Mouse (Mus musculus) lung, adult 2 months (tissue): Measurements from ENCODE around the gene Mef2d. TPM values are rescaled to one million over a fixed set of nuclear protein-coding genes. Genes with fewer than 3 reads are reported as not detected.

Experiments used
- DNase-seq: peaks from one replicate; pipeline ENCODE4 v3.0.0; 2022
- H3K4me1 ChIP-seq: fragments of 200-500 bp; 2 replicates; pipeline ENCODE4 v1.6.1; 2011; ENCODE audit warnings: low read length; ENCODE audit not compliant: control insufficient read depth, insufficient read depth
- H3K4me3 ChIP-seq: fragments of 200-500 bp; replicated peaks from 2 replicates; pipeline ENCODE3; 2011; ENCODE audit warnings: low read depth, mild to moderate bottlenecking, control low read depth, low read length; ENCODE audit errors: extremely low read depth
- CTCF ChIP-seq: fragments of 200-500 bp; IDR thresholded peaks from 2 replicates; pipeline ENCODE4 v1.5.1; 2011; ENCODE audit warnings: mild to moderate bottlenecking, low read length, control low read depth; ENCODE audit not compliant: insufficient read depth
- POLR2A ChIP-seq: fragments of 200-500 bp; IDR thresholded peaks from 2 replicates; pipeline ENCODE4 v1.6.1; 2011; ENCODE audit warnings: low read depth, mild to moderate bottlenecking, control low read depth, low read length, borderline replicate concordance; ENCODE audit errors: extremely low read depth
- WGBS: fragments of 180-500 bp; shearing (Covaris S2); methylation state at CpG from one replicate; pipeline ENCODE4 v1.1.7; 2018; 5-methylcytosine and 5-hydroxymethylcytosine counted together
- polyA plus RNA-seq: library from polyadenylated mRNA; depleted of rRNA; stranded (reverse); fragments of >200 nt; gene quantifications from 2 replicates; pipeline ENCODE4 v1.2.3, GENCODE M21; 2012

Mef2d gene
- polyA plus RNA-seq, 1 experiment = 87.0 TPM

DNA sequence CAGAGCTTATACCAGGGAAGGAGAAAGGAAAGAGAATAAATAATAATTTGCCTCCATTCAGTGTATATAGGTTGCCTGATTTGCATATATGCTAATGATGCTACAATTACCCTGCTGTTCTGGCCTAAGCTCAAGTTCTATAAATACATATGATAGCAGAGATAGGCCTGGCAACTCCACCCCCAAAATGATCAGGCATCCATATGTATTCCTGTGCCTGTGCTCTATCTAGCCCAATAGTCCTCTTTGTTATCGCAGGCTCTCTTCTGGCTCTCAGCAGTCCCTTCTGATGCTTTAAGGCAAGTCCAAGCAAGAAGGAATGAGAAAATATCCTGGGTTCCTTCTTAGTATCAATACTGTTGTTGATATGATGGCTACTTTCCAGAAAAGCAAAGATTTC is 62.6 kb downstream of the Mef2d start:
- H3K4me3 ChIP-seq = no peak overlapping the region
- TF ChIP-seq POLR2A (no peak), CTCF (no peak)
- WGBS = 35% methylated on average over 1 of the region's 1 CpGs
- peaks cover 6% of the 10 kb centered on the region for H3K4me1 ChIP-seq
- no peak for DNase-seq

DNA sequence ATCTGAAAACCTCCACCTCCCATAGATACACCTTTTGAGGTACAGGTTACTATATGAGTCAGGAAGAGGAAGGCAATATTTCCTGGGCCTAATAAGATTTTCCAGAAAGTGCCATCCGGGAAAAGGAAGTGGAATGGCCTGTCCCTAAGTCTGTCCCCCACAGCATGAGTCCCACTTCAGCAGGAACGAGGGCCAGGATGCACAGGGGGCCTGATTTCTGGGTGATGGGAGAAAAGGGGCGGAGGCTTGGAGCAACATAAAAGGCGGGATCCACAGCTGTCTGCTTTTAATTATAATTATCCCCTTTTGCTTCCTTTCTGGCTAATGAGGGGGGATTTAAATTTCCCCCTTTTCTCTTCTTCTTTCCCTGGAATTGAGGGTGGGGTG is 63.0 kb downstream of the Mef2d start:
- H3K4me3 ChIP-seq = no peak overlapping the region
- WGBS = 15% methylated on average over 4 of the region's 4 CpGs
- peaks cover 5% of the 10 kb centered on the region for H3K4me1 ChIP-seq
- no peak for DNase-seq
- TF ChIP-seq POLR2A (no peak), CTCF (no peak)

DNA sequence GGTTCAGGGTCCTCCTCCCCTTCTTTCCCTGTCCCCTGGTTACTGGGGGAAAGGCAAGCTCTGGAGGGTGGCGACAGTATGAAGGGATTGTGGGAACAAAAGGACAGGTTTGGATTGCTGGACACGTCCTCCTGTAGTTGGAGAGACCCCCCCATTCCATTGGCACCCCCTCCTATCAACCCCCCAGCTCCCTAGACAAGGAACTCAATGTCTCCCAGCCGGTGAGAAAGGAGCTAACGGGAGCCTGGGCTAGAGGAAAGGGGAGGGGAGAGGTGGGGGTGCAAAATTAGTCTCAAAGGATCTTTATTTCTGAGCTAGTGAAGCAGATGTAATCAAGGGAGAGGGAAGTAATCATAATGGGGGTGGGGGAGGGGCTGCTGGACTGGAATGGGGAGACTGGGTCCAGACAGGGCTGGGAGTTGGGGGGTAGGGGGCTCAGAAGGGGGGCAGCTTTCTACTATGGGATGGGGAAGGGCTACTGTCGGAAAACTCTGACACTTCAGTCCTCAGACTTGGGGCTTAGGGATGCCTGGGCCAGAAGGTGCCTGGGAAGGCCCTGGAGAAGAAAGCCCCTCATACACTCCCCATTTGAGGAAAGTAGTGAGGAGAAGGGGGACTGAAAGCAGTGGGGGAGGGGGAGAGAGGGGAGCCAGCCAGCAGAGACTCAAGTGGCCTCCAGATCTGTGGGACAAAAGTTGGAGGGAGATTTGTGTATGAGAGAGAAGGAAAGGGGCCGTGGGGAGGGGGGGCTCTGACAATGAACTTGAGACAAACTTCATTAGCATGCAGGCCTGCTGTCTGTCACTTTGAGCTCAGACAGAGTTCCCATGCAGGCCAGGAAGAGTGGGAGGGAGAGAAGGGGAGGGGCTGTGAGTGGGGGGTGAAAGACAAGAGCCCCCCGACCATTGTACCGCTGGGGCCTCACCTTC is 63.7 kb downstream of the Mef2d start:
- 7% methylated on average over 8 of the region's 8 CpGs for WGBS
- TF ChIP-seq POLR2A (no peak), CTCF (no peak)
- no peak overlapping the region for H3K4me3 ChIP-seq
- H3K4me1 ChIP-seq = no peaks in the 10 kb centered on the region
- DNase-seq = no peak

DNA sequence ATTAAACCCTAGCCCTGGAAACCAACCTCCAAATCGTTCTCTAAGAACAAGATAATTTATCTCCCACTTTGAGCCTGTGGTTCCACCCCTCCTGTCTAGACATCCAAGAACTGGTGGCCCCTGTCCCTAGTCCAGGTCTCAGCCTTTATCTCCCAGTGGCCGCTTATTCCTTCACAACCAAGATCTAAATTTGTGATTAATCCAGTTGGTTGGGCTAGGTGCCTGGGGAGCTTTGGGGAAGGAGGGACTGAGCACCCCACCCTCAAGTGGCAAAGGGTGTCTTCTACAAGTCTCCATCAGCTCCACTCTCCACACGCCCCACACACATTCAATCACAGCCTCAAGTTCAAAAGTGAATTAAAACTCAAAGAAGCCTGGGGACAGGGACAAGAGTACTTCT is 64.3 kb downstream of the Mef2d start:
- TF ChIP-seq POLR2A (no peak), CTCF (no peak)
- WGBS = 10% methylated on average over 3 of the region's 3 CpGs
- no peak overlapping the region for H3K4me3 ChIP-seq
- H3K4me1 ChIP-seq = no peaks in the 10 kb centered on the region
- DNase-seq = no peak

DNA sequence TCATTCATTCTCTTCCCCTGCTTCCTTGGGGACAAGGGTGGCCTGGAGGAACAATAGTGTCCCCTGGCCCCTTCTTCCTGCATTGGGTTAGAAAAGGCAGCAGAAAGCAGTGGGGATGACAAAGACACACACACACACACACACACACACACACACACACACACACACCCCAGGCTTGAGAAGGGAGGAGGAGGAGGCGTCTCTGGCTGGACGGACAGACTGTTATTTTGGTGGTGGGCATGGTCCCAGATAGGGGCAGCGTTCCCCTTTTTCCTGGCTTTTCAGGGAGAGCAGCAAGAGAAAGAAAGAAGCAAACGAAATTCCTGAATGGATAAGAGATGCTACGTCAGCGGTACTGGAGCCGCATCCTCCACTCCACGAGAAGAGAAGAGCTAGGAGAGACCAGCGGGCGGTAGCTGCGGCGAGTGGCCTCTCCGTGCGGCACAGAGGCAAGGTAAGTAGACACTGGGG is 64.8 kb downstream of the Mef2d start:
- DNase-seq = no peak
- 5% methylated on average over 14 of the region's 14 CpGs for whole genome bisulfite sequencing
- TF ChIP-seq POLR2A (no peak), CTCF (no peak)

DNA sequence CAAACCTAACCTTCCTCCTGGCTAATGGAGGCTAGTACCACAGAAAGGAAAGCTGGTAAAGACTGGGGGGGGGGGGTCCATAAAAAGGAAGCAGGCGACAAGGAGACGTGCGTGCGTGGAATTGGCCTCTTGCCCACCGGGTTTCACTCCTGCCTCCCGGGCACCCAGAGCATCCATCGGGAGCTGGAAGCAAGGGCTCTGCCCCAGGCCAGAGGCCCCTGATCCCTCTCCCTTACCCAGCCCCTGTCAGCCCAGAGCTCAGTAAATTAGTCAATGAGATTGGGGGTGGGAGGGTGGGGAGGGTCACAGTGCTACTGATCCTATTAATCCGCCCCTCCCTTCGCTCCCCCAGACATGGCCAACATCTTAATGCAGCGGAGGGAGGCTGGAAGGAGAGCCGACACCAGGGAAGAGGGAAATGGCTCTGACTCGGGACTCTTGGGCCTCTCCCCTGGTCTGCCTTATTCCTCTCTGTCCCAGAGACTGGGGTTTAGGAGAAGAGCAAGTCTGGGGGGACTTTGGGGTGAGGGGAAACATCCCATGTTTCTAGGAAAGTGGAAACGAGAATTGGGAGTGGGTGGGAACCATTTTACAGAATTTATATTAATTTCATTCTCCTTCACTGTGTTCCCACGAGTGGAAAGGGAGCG is 65.4 kb downstream of the Mef2d start:
- Histone ChIP-seq H3K4me1 (no peaks in the 10 kb centered on the region), H3K4me3 (no peak overlapping the region)
- 4% methylated on average over 15 of the region's 15 CpGs for WGBS
- TF ChIP-seq POLR2A = no peak
- no peak for TF ChIP-seq CTCF
- DNase-seq = no peak

More for the DNA sequence above, 64.8 kb downstream of the Mef2d start:
- H3K4me3 ChIP-seq = no peak overlapping the region
- no peaks in the 10 kb centered on the region for H3K4me1 ChIP-seq

DNA sequence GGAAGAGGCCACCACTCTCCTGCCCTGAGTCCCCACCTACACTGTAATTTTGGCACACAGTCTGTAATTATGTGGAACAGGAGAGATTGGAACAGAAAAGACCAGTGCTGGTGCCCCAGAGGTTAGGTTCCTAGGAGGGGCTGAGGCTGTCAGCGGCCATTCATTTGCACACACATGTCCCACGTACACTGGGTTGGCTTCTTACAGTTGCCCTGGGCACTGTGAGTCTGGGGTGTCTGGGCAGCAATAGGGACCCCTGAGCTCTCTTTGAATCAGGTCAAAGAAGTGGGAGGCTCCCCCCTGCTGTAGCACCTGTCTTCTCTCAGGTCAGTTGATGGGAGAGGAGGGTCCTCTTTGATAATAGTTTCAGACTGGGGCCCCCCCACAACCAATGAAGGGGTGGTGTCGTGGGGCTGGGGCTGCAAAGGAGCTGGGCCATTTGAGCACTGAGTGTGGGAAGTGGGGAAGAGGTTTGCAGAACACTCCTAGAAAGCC is 66.1 kb downstream of the Mef2d start:
- WGBS = 9% methylated on average over 3 of the region's 3 CpGs
- H3K4me3 ChIP-seq = no peak overlapping the region

DNA sequence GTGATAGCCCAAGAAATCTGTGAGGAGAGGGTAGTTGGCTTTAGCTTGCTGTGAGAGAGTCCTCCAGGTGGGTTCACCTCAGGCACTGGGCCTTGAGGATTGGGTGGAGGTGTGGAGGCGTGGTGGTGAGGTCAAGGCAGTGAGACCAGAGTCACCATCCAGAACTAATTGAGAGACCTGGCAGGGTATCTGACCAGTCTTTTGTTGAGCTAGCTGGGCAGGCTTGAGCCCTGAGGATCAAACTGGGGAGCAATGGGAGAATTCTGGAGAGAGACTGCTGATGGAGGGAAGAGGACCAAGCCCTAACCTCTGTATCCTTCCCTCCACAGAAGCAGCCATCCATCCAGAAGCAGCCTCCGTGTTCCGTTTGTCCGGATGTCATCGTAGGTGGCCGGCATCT is 67.1 kb downstream of the Mef2d start:
- no peak overlapping the region for H3K4me3 ChIP-seq
- DNase-seq = no peak
- WGBS = 3% methylated on average over 6 of the region's 6 CpGs
- TF ChIP-seq POLR2A (no peak), CTCF (no peak)
- no peaks in the 10 kb centered on the region for H3K4me1 ChIP-seq

More for the DNA sequence above, 66.1 kb downstream of the Mef2d start:
- no peak for DNase-seq
- H3K4me1 ChIP-seq = no peaks in the 10 kb centered on the region
- TF ChIP-seq POLR2A = no peak
- no peak for TF ChIP-seq CTCF

DNA sequence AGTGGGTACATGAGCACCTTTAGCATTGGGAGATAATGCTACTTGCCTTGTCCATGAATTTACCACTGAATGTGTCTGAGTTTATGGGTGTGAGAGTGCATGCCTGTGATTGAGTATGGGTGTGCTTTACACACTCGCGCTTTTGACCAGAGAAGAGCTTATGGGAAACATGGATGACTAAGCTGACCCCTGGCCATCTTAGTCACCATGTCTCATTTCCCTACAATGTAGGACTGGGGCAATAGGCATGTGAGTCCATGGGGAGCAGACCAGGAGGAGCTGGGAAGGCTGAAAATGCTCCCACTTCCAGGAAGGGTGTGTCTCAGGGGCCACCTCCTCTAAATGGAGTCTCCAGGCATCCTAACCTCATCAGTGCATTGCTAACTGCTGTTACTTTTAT is 67.9 kb downstream of the Mef2d start:
- H3K4me3 ChIP-seq = no peak overlapping the region
- peaks cover 1% of the 10 kb centered on the region for H3K4me1 ChIP-seq
- WGBS = 26% methylated on average over 2 of the region's 2 CpGs

More for the DNA sequence above, 67.9 kb downstream of the Mef2d start:
- TF ChIP-seq CTCF (no peak), POLR2A (no peak)
- no peak for DNase-seq
